Comparison of ENCODE assay signal across 20 mouse cellular contexts in genomic region chr5:105589119-105589518, GRCm38 (mm10).
DNase-seq lines count a peak whose midpoint lies in the region; ATAC-seq and TF ChIP-seq lines count a peak whose summit lies in the region.
"Had no signal": no experiment of that assay in that cellular context is flagged by ENCODE, and none has a peak within 500 bp of the region (broad histone marks: within the 10 kb centered on the region; RNA-seq: fewer than 3 reads in every experiment).

No protein-coding gene starts in this region.

- DNase-seq in gastrocnemius, adult 2 months = no peak
- no peak for DNase-seq in gastrocnemius, postnatal 36 days
- DNase-seq in thymus, postnatal 4 days = no peak
- no peak for DNase-seq in retina, embryonic 14.5 days (ENCODE audit: low spot score)
- DNase-seq in right cerebral cortex, postnatal 10 days (ENCODE audit: low spot score in 2 of 2) = no peak
- DNase-seq: adrenal gland, adult 2 months; adrenal gland, postnatal 25 days; cerebellum, adult 18-20 months; cerebellum, adult 9-11 months; forebrain, postnatal 0 days; heart, postnatal 36 days had no signal

- no peak overlapping the region for H3K4me3 ChIP-seq in gastrocnemius, adult 2 months
- H3K4me3 ChIP-seq: embryonic facial prominence, embryonic 10.5 days; forebrain, embryonic 13.5 days; heart, embryonic 13.5 days; hindbrain, embryonic 12.5 days; intestine, embryonic 15.5 days had no signal

- ATAC-seq in CD4-positive, CD25-positive, alpha-beta regulatory T cell, adult 4 months = peak; percentile 77
- peak; percentile 33 to 43; a peak in 3 of 4 replicates for ATAC-seq in hematopoietic stem cell, adult 5-6 weeks (replicated peaks in 1 of 2; ENCODE audit: insufficient read depth in 1 of 2, low FRiP score in 2 of 2, low TSS enrichment in 1 of 2, low read depth in 1 of 2, poor library complexity in 2 of 2, severe bottlenecking in 2 of 2)
- ATAC-seq in neutrophil, adult 5-6 weeks (ENCODE audit: extremely low read depth, insufficient number of reproducible peaks, low FRiP score, poor library complexity, severe bottlenecking) = peak; percentile 20; the same call in 1 of the 2 replicates
- ATAC-seq: forebrain, embryonic 13.5 days; forebrain, postnatal 0 days; hindbrain, embryonic 16.5 days had no signal

- no peak for TF ChIP-seq CTCF in gastrocnemius, adult 2 months (IDR thresholded peaks at IDR 0.05)

- intact Hi-C loops in gastrocnemius, adult 2 months (cut with DNase I) = loop anchor here (5.0 kb wide), 2 partner anchors 33 to 67 kb away; no protein-coding TSS in a partner anchor
- intact Hi-C loops in gastrocnemius, postnatal 36 days (cut with DNase I) = no loop called here

- H3K27ac ChIP-seq in gastrocnemius, adult 2 months = peak overlapping the region; percentile 3; the same call in 1 of the 2 replicates
- H3K27ac ChIP-seq: embryonic facial prominence, embryonic 10.5 days; forebrain, embryonic 13.5 days; hindbrain, embryonic 12.5 days; intestine, embryonic 15.5 days had no signal

Comparison
In these comparisons a context has a peak if more than half of its experiments do, and no peak if none do; other contexts are left out.
1. ATAC-seq: peak in every context shown above with its lines; median percentile 77 in CD4-positive, CD25-positive, alpha-beta regulatory T cell, adult 4 months; 38 in hematopoietic stem cell, adult 5-6 weeks; 20 in neutrophil, adult 5-6 weeks.